Mouse (Mus musculus): ENCODE measurements around the gene Dnaaf1. TPM values are rescaled to one million over a fixed set of nuclear protein-coding genes. Genes with fewer than 3 reads are reported as not detected.

Dnaaf1 gene
- total RNA-seq, 2 experiments from 2014 or later: not detected

DNA sequence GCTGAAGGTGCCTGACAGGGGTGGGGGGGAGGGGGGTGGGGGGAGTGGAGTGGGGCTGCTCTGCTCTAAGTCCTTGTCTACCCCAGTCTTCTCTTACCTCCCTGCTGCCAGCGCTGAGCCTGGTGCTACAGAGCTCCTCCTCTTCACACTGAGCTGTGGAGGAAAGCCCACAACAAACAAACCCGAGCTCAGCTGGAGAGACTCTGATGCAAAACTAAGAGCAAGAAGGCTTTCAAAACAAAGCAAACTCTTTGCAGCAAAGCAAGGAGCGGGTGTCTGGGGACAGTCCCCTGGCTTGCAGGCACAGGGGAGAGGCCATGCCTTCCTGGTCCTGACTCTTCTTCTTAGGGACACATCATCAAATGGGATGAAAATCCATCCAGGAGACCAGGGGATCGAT lies 5.2 kb upstream of the Dnaaf1 start:
- ATAC-seq (ENCODE audit: poor library complexity, severe bottlenecking): no peak

DNA sequence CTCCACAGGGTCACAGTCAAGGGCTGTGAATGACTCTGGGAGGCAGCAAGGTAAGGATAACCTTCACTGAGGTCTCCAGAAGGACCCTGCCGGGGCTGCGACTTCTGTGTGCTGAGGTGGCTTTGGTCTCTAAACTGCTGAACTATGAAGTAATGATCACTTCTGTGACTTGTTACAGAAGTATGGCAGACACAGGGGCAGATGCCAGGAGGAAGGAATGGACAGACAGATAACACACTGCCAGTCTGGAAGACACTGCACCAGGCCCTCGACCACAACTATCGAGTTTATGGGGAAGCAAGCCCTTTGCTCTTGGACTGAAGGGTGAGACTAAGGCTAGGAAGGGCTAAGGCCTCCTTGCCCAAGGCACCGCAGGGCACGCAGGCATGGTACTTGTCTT lies 3.9 kb upstream of the Dnaaf1 start:
- ATAC-seq (ENCODE audit: poor library complexity, severe bottlenecking): no peak

DNA sequence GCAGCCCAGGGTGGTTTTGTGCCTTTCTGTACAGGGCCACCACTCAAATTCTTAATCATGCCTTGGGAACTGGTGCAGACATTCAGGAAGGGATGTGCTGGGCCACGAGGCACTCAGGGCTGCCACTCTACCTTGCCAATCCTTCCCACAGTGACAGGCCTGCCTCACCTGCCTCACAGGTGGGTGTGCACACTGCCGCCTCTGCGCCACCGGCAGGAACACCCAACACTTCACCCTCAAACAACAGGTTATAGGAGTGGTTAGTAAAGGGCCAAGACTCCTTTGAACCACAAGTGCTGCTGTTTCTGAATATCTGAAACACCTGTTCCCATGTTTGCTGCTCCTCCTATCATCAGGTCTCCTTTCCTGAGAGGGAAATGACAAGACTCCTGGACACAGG lies 2.6 kb upstream of the Dnaaf1 start:
- ATAC-seq (ENCODE audit: poor library complexity, severe bottlenecking): no peak

DNA sequence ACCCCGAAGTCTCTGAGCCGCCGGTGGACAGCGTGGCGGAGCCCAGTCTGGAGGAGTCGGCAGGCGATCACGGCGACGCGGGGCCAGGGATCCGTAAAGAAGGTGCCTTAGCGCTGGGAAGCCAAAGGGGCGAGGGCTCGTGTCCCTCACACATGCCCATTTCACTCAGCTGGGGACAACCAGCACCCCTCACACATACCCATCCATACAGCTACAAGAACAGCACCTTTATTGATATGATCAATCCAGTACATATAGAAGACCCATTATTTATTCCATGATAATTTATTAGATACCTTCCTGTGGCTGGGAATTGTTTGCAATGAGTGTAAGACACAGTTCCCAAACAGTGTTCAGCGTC lies 311 bp downstream of the Dnaaf1 start:
- no peak for ATAC-seq (ENCODE audit: poor library complexity, severe bottlenecking)

DNA sequence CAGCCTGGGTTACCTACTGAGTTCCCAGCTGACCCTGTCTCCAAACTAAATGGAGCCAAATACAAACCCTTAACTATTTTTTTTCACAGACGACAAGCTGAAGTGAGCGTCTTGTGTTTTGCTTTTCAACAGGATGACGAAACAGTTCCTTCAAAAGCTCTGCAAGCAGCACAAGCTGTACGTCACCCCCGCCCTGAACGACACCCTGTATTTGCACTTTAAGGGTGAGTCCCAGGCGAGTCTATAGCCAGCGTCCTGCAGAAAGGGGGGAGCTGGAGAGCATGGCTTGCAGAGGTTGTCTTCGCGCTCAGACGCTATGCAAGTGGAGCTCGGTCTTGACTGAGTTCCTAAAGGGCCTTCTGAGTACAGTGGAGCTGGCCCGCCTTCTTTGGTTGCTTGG lies 4.1 kb downstream of the Dnaaf1 start:
- ATAC-seq (ENCODE audit: poor library complexity, severe bottlenecking): no peak

DNA sequence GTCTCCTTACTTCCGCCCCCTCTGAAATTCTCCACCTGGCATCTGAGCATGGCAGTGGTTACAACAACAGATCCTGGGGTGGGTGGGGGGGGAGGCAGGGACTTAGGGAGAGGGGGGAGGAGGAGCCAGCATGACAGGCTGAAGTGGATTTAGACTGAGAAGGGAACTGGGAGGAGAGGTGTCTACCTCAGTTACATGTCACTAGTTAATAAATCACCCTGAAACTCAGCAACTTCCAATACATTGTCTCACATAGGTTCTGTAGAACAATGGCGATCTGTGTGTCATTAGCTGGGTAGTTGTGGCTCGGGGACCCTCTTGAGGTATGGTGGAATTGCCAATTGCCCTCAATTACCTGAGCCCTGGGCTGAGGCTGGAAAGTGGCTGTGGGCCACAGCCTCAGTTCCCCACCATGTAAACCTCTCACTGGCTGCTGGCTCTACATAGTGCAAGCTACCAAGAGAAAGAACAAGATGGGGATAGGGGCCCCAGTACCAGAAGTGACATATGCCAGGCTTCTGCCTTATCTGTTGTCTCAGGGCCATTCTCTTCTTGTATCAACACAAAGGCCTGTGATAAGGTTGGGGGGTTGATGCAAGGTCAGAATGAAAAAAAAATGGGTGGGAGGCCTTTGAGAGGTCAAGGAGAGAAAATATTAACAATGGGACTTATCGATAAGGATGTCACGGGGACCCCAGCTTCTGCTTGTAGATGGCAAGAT lies 5.6 kb downstream of the Dnaaf1 start:
- ATAC-seq (ENCODE audit: poor library complexity, severe bottlenecking): no peak

DNA sequence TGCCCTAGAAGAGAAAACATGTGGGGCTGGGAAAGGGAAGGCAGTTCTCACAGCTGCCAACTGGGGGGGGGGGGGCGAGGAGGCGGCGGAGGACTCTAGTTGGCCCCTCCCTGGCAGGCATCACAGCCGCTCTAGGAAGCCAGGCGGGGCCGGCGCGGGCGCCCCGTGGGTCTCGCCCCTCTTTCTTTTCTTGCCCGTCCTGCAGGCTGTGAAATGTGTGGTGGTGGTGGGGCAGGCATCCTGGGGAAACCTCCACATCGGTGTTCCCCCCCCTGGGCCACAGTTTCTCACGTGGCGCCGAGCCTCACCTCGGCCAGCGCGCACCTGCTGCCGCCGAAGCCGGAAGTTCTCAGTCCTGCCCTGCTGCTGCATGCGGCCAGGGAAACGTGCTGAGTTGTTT lies 10.9 kb downstream of the Dnaaf1 start:
- ATAC-seq (ENCODE audit: poor library complexity, severe bottlenecking): peak; percentile 87

DNA sequence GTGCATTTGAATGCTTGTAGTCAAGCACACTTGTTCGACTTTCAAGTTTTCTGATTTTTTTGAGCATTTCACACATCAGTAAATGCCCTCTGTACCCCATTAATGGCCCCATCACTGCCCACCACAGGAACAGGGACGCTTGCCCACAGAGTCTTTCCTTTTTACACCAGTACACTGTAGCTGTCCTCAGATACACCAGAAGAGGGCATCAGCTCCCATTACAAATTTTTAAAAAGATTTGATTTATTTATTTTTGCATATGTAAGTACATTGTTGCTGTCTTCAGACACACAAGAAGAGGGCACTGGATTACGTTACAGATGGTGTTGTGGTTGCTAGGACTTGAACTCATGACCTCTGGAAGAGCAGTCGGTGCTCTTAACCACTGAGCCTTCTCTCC lies 13.3 kb downstream of the Dnaaf1 start:
- ATAC-seq (ENCODE audit: poor library complexity, severe bottlenecking): no peak

DNA sequence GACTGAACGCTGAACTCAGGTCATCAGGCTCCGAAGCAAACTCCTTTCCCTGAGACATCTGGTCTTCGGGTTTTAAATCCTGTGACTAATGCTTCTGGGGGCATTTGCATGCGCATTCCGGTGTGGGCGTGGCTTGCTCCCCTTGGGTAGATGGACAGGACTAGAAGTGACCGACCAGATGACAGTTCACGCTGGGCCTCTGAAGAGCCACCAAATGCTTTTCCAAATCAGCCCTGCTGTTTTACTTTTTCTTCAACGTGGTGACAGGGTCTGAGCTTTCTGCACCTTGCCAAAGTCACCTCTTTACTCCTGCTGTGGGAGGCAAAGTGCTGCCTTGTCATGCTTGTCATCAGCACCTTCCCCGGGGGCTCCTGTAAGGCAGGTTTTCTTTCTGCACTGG lies 13.8 kb downstream of the Dnaaf1 start:
- no peak for ATAC-seq (ENCODE audit: poor library complexity, severe bottlenecking)

DNA sequence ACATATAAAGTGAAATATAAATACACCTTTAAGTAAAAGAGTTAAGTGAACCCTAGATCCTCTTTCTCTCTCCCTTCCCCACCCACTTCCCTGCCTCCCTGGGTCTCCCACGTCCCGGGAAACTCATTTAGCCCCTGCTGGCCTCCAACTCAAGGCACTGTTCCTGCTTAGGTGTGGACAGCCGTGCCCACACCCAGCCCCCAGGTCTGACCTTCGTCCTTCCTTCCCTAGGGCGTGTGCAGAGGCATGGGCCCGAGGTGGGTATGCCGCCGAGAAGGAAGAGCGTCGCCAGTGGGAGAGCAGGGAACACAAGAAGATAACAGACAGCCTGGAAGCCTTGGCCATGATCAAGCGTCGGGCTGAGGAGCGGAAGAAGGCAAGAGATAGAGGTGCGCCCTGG lies 15.3 kb downstream of the Dnaaf1 start:
- ATAC-seq (ENCODE audit: poor library complexity, severe bottlenecking): no peak

DNA sequence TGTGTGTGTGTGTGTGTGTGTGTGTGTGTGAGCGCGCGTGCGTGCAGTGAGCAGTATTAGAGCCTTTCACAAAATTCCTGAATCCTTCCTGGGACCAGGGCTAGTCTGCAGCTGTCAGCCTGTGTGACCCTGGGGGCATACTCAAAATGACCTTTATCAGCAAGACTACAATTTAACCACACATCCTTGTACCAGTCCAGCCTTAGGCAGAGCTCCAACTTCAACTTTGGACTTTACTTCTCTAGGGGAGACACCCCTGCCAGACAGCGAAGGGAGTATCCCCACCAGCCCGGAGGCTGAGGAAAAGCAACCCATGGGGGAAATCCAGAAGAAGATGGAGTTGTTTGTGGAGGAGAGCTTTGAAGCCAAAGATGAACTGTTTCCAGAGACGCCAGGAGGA lies 16.4 kb downstream of the Dnaaf1 start:
- ATAC-seq (ENCODE audit: poor library complexity, severe bottlenecking): no peak

DNA sequence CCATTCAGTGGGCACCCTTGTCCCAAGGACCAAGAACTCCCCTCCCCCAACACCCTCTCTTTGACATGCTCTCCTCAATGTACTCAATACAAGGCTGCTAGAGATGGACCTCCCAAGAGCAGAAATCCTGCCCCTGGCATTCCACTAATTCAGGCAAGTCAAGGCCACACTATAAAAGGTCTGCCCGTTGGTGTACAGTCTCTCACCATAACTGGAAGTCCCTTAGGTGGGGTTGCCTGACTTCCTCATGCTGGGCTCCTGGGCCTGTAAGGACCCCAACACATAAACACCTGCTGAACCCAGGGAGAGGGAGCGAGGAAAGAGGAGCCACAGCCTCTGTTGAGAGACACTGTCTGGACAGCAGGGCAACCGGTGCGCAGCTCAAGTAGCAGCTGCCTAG lies 28.7 kb downstream of the Dnaaf1 start:
- no peak for ATAC-seq (ENCODE audit: poor library complexity, severe bottlenecking)

DNA sequence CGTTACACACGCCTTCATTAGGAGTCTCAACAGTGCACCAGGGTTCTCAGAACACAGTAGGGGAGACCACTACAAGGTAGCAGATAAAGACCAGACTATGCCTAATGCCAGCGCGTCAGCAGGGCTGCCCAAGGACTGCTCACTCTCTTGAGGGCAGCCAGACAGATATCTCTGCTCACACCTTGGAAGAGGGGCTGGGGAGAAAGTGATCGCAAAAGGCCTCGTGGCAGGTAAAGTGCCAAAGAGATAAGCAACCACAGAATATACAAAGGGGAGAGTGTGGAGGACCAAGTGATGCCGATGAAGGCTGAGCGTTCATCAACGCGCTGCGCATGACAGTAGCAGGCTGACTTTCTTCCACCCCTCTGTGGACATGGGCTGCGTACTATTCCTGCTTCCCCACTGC lies 29.4 kb downstream of the Dnaaf1 start:
- peak; percentile 30 for ATAC-seq (ENCODE audit: poor library complexity, severe bottlenecking)

DNA sequence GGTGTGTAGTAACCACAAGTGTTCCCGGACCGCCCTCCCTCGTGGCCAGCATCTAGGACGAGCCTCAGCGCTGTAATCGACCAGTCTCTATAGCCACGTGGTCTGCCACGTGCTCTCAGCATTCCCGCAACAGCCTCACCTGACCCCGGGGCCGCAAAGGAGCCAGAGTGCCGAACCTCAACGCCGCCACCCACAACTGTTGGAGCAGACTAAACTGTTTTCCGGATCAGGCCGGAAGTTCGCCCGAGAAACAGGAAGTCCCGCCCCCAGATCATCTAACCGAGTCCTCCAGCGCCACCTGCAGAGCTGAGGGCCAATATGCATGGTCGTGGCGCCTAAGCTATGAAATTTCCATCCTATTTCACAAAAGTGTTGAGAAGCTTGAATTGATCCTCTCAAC lies 30.0 kb downstream of the Dnaaf1 start, which contains the start of gene Taf1c:
Gene Taf1c, minus strand, starts transcription at position 227 of the 400 bp plus-strand sequence.
- ATAC-seq (ENCODE audit: poor library complexity, severe bottlenecking): peak; percentile 99

DNA sequence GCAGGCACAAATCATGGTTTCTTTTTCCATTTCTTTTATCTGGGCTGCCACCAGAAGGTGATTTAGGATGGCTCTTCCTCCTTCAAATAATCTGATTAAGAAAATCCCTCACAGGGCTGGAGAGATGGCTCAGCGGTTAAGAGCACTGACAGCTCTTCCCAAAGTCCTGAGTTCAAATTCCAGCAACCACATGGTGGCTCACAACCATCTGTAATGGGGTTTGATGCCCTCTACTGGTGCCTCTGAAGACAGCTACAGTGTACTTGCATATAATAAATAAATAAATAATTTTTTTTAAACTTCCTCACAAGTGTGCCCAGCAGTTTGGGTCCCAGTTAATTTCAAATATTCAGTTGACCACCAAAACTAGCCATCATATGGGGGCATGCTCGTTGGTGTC lies 31.2 kb downstream of the Dnaaf1 start:
- no peak for ATAC-seq (ENCODE audit: poor library complexity, severe bottlenecking)

DNA sequence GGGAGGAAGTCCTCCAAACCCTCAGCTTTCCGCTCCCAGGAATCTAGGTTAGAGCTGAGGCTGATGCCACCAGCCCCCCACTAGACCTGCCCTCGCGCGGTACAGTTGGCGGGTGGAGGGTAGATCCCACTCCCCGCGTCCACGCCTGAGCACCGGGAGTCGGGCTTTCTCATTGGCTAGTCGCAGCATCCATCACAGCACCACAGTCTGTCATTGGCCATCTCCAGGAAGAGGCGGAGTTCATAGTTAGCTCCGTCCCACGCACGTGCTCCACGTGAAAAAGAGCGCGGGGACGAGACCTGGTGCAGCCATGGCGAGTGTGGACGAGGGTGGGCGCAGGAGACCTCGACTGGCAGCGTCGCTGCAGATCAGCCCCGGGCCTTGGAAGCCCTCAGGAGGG lies 37.4 kb downstream of the Dnaaf1 start, which contains the start of gene Adad2:
Gene Adad2, plus strand, starts transcription at position 277 of the 400 bp plus-strand sequence.
- no peak for ATAC-seq (ENCODE audit: poor library complexity, severe bottlenecking)

DNA sequence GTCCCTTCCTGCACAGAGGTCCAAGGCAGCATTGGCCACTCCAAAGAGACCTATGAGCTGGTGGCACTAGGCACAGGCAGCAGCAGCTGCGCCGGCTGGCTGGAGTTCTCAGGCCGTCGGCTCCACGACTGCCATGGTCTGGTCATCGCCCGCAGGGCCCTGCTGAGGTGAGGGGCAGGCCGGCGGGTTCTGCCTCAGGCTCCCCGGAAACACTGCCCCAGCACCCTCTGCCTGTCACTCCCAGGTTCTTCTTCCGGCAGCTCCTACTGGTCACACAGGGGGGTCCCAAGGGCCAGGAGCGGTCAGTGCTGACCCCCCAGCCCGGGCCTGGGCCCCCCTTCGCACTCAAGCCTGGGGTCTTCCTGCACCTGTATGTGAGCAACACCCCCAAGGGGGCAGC lies 40.1 kb downstream of the Dnaaf1 start:
- ATAC-seq (ENCODE audit: poor library complexity, severe bottlenecking): no peak

DNA sequence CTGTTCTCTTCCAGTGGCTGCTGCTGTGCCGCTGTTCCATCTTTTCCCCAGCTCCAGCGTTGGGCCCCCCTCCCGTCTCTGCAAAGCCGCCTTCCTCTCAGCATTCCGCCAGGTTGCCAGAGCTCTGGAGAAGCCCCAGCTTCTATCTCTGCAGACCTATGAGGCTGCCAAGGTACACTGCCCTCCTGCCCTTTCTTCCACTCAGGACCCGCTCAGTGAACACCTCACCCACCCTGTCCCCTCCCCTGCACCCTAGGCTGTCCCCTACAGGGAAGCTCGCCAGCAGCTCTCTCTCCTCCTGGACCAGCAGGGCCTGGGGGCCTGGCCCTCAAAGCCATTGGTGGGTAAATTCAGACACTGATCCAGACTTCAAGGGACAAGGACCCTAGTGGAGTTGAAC lies 41.3 kb downstream of the Dnaaf1 start:
- ATAC-seq (ENCODE audit: poor library complexity, severe bottlenecking): no peak

DNA sequence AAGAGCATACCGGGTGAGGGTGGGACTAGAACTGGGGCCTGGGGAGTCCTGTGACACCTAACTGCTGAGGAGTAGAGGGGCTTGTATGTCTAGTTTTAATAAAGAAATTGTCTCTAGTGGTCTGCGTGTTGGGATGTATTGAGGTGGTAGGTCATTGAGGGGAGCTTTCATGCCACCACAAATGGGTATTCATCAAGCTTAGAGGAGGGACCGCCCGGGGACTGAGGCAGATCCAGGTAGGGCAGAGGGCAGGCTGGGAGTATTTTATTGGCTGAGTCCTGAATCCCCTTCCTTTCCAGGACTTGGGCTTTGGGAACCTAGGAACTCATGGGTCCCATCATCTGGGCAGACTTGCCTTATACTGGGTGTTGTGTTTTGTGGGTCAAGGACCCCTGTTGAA lies 41.8 kb downstream of the Dnaaf1 start:
- no peak for ATAC-seq (ENCODE audit: poor library complexity, severe bottlenecking)

DNA sequence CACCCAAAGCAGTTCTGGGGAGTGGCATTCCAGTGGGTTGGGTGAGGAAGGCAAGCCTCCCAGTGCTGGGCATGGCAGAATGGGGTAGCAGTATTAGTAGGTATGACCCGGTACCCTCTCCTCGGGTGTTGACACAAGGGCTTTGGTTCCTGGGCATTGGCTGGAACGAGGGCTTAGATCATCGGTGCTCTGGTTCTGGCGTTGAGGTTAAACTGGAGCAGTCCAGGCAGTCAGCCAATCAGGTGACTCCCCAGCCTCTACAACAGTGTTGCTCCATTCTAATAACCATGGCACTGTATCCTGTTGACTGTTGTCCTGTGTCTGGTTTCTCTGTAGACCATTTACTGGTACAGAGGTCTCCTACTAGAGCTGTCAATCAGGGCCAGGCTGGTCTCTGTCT lies 42.6 kb downstream of the Dnaaf1 start:
- no peak for ATAC-seq (ENCODE audit: poor library complexity, severe bottlenecking)

DNA sequence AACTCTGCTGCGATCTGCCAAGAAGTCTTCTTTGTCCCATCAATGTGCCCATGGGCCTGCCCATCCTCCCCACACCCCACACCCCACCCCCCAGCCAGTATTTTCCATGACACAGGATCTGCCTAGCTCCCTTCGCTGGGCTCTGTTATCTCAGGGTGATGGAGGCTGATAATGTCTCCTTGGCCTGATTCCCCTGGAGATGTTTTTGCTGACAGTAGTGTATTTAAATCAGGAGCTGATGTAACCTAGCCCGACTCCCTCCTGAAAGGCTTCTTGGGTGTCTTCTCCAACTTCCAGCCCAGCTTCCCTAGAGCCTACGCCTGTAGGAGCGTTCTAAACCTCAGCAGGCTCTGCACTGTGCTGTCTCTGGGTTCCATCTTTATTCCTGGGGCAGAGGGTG lies 43.9 kb downstream of the Dnaaf1 start:
- no peak for ATAC-seq (ENCODE audit: poor library complexity, severe bottlenecking)

DNA sequence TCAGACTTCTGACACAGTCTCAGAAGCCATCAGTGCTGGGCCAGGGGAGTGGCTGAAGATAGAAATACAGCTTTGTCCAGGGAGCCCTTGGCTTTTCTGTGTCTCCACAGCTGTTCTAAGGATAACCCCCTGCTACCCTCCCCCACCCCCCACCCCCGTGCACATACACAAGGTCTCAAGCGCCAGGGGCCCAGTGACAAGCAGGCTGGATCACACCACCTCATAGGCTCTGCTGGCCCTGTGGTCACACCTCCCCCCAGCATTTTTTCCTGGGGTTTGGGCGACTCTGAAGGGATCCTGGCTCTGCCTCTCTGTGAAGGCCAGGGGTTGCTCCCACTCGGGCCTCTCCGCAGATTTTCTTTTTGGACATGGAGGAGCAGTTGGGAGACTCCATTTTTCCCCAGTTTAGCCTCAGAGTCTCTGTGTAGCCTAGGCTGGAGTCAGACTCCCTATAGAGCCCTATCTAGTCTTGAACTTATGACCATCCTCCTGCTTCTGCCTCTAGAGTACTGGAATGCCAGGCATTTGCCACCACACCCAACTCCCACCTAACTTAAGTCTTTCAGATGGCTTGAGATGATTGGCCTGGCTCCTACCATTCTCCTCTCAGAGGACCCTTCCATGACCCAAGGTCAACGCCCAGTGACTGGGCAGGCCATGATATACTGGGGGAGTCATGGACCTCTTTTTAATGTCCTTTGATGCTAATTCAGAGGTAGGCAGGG lies 45.2 kb downstream of the Dnaaf1 start:
- no peak for ATAC-seq (ENCODE audit: poor library complexity, severe bottlenecking)
